Mouse (Mus musculus) liver, adult 2 months (tissue): ENCODE measurements around the gene Mrtfa.

ENCODE experiments used
- CTCF ChIP-seq: fragments of 200-500 bp; IDR thresholded peaks from 2 replicates; pipeline ENCODE4 v1.5.1; 2011; ENCODE audit warnings: low read depth, low read length, control low read depth
- POLR2A ChIP-seq: fragments of 200-500 bp; IDR thresholded peaks from 2 replicates; pipeline ENCODE4 v1.6.1; 2011; ENCODE audit warnings: low read length, control low read depth; ENCODE audit not compliant: insufficient read depth; ENCODE audit errors: extremely low read depth

DNA sequence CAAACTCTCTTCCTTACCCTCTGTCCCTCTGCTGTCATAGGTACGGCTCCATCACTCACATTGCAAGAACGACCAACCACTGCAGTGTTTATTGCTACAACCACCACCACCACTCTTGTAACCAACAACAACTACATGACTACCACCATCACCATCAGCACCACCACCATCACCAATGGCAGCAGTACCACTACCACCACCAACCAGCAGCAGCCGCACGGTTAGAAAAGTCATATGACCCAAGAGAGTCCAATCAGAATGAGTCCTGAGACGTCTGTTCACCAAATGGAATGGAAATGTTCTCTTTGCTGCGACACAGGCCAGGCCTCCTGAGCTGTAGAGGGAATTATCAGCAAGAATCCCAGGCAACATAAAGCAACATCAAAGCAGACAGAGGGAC lies 4.2 kb upstream of the Mrtfa start:
- TF ChIP-seq CTCF (no peak), POLR2A (no peak)
